Mouse (Mus musculus) heart, postnatal 0 days (tissue): Measurements from ENCODE around the gene H2-Ke6. TPM values are rescaled to one million over a fixed set of nuclear protein-coding genes. Genes with fewer than 3 reads are reported as not detected.

Experiments
- ATAC-seq: fragments of 200-750 bp; cut with Nextera tagmentation; 2 replicates; pipeline ENCODE4 v1.8.0; 2017; ENCODE audit warnings: low read depth, moderate number of reproducible peaks, moderate library complexity; ENCODE audit not compliant: insufficient read depth
- DNase-seq: peaks from one replicate; pipeline ENCODE4 v3.0.0-alpha.2; 2016; ENCODE audit warnings: low spot score
- H3K27ac ChIP-seq: fragments of 300-500 bp; sonication (generic); 2 replicates; pipeline ENCODE4 v1.5.1; 2014; ENCODE audit warnings: low read depth, mild to moderate bottlenecking
- H3K27me3 ChIP-seq: fragments of 300-500 bp; sonication (generic); 2 replicates; pipeline ENCODE4 v1.6.1; 2014; ENCODE audit warnings: low read length, mixed read lengths; ENCODE audit not compliant: control insufficient read depth, insufficient read depth
- H3K36me3 ChIP-seq: fragments of 300-500 bp; sonication (generic); replicated peaks from 2 replicates; pipeline ENCODE4 v1.6.1; 2014; ENCODE audit warnings: low read length, mixed read lengths; ENCODE audit not compliant: control insufficient read depth, insufficient read depth
- H3K4me1 ChIP-seq: fragments of 300-500 bp; sonication (generic); 2 replicates; pipeline ENCODE4 v1.6.1; 2014; ENCODE audit warnings: antibody characterized with exemption; ENCODE audit not compliant: control insufficient read depth, insufficient read depth
- H3K4me2 ChIP-seq: fragments of 300-500 bp; sonication (generic); 2 replicates; pipeline ENCODE4 v1.6.1; 2014; ENCODE audit warnings: low read depth, mild to moderate bottlenecking, low read length, moderate library complexity
- H3K4me3 ChIP-seq: fragments of 300-500 bp; sonication (generic); 2 replicates; pipeline ENCODE4 v1.5.1; 2014; ENCODE audit warnings: low read depth, low read length
- H3K9ac ChIP-seq: fragments of 300-500 bp; sonication (generic); replicated peaks from 2 replicates; pipeline ENCODE4 v1.6.1; 2014; ENCODE audit warnings: low read depth, low read length, mixed read lengths
- H3K9me3 ChIP-seq: fragments of 300-500 bp; sonication (generic); replicated peaks from 2 replicates; pipeline ENCODE4 v1.6.1; 2016; ENCODE audit warnings: low read length; ENCODE audit not compliant: control insufficient read depth
- CTCF ChIP-seq: IDR thresholded peaks from 2 replicates; pipeline ENCODE4 v1.5.1; 2016; ENCODE audit warnings: antibody characterized with exemption, control low read depth, low read depth
- EP300 ChIP-seq: IDR thresholded peaks from 2 replicates; pipeline ENCODE4 v1.6.1; 2016; ENCODE audit warnings: antibody characterized with exemption, low read depth
- WGBS: fragments of 180-500 bp; shearing (Covaris S2); extraction: QIAGEN DNeasy Blood & Tissue Kit; methylation state at CpG from one replicate; pipeline ENCODE4 v1.1.7; 2014; 5-methylcytosine and 5-hydroxymethylcytosine counted together
- polyA plus RNA-seq: library from polyadenylated mRNA; unstranded; fragments of >200 nt; fragmentation: Nextera tagmentation; extraction: Ambion mirVana; gene quantifications from 2 replicates; pipeline ENCODE4 v1.2.1, GENCODE M21; 2015
- total RNA-seq: library from RNA; depleted of rRNA; stranded (reverse); fragments of >200 nt; gene quantifications from 2 replicates; pipeline ENCODE4 v1.2.3, GENCODE M21; 2014; ENCODE audit warnings: low replicate concordance

Gene H2-Ke6
- total and polyA plus RNA-seq, 2 experiments from 2014 or later, result 58.5 to 80.6 TPM

DNA sequence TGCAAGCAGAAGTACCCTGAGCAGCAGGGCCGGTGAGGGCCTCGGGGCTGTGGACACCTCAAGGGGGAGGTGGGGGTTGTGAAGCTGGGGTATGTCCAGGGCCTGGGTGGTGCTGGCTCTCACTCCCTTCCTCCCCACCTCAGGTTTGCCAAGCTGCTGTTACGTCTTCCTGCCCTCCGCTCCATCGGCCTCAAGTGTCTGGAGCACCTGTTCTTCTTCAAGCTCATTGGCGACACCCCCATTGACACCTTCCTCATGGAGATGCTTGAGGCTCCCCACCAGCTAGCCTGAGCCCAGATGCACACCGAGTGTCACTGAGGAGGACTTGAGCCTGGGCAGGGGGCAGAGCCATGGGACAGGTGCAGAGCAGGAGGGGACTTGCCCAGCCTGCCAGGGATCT, 9.4 kb upstream of the H2-Ke6 start:
- TF ChIP-seq CTCF (no peak), EP300 (no peak)
- Histone ChIP-seq H3K4me2 (no peak overlapping the region), H3K27ac (no peak overlapping the region), H3K4me3 (no peak overlapping the region), H3K4me1 (peaks cover 28% of the 10 kb centered on the region), H3K27me3 (peaks cover 20% of the 10 kb centered on the region; the same call in 1 of the 2 replicates), H3K9me3 (no peaks in the 10 kb centered on the region), H3K36me3 (peaks cover 39% of the 10 kb centered on the region), H3K9ac (no peak overlapping the region)
- DNase-seq (no peak), ATAC-seq (no peak)
- WGBS, result 87% methylated on average over 7 of the region's 7 CpGs

DNA sequence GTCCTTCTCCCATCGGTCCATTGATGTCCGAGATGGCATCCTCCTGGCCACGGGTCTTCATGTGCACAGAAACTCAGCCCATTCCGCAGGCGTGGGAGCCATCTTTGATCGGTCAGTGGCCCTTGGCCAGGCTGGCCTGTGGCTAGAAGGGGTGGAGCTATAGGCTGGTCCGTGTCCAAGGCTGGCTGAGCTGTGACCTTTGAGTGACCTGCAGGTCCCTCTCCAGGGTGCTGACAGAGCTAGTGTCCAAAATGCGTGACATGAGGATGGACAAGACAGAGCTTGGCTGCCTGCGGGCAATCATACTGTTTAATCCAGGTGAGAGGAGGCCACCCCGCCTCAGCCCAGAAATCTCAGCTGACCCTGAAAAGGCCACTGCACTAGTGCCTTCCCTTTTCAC, 8.8 kb upstream of the H2-Ke6 start:
- ATAC-seq (no peak), DNase-seq (no peak)
- 69% methylated on average over 10 of the region's 10 CpGs for WGBS
- Histone ChIP-seq H3K4me1 (peaks cover 28% of the 10 kb centered on the region), H3K36me3 (peaks cover 39% of the 10 kb centered on the region), H3K9me3 (no peaks in the 10 kb centered on the region), H3K27me3 (peaks cover 14% of the 10 kb centered on the region; the same call in 1 of the 2 replicates), H3K4me2 (no peak overlapping the region), H3K4me3 (no peak overlapping the region), H3K9ac (no peak overlapping the region), H3K27ac (no peak overlapping the region)
- no peak for TF ChIP-seq EP300
- no peak for TF ChIP-seq CTCF

DNA sequence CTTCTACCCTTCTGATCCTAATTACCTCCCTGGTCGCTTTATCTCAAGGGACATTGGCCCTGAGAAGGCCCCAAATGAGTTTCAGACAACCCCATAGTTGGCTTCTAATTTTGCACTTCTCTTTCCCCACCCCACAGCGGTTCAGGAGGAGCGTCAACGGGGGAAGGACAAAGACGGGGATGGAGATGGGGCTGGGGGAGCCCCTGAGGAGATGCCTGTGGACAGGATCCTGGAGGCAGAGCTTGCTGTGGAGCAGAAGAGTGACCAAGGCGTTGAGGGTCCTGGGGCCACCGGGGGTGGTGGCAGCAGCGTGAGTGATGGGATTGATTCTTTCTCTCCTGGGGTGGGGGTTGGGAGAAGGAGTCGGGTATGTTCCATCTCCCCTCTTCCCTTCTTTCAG, 7.7 kb upstream of the H2-Ke6 start:
- no peak overlapping the region for H3K27ac ChIP-seq
- no peak overlapping the region for H3K4me3 ChIP-seq
- no peak overlapping the region for H3K4me2 ChIP-seq
- H3K27me3 ChIP-seq, result 0 out of 2 replicates have a peak, but pooled peaks cover 3% of the 10 kb centered on the region
- peaks cover 39% of the 10 kb centered on the region for H3K36me3 ChIP-seq
- H3K9ac ChIP-seq, result no peak overlapping the region
- H3K4me1 ChIP-seq, result peaks cover 33% of the 10 kb centered on the region
- no peak for TF ChIP-seq CTCF
- no peak for TF ChIP-seq EP300
- no peaks in the 10 kb centered on the region for H3K9me3 ChIP-seq
- DNase-seq (no peak), ATAC-seq (no peak)
- WGBS, result 93% methylated on average over 9 of the region's 9 CpGs

DNA sequence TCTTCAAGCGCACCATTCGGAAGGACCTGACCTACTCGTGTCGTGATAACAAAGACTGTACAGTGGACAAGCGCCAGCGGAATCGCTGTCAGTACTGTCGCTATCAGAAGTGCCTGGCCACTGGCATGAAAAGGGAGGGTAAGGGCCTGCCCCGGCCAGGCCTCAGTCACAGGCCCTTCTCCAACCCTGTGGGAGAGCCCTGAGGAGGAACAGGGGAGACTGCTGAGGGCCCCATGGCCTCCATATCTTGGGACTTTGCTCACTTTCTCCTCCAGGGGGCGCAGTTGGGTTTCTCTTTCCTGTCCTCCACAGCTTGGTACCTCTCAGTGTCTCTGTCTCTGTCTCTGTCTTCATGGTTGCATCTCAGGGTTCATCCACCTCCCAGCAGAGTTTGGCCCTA, 6.2 kb upstream of the H2-Ke6 start:
- H3K27me3 ChIP-seq, result 0 out of 2 replicates have a peak, but pooled peaks cover 3% of the 10 kb centered on the region
- ATAC-seq (peak; percentile 24), DNase-seq (peak; percentile 58)
- no peak overlapping the region for H3K4me3 ChIP-seq
- peaks cover 29% of the 10 kb centered on the region for H3K4me1 ChIP-seq
- WGBS, result 40% methylated on average over 10 of the region's 10 CpGs
- TF ChIP-seq CTCF, result peak; percentile 57
- no peak for TF ChIP-seq EP300
- H3K36me3 ChIP-seq, result peaks cover 51% of the 10 kb centered on the region
- H3K27ac ChIP-seq, result peak overlapping the region; percentile 43
- H3K4me2 ChIP-seq, result no peak overlapping the region
- no peaks in the 10 kb centered on the region for H3K9me3 ChIP-seq
- H3K9ac ChIP-seq, result no peak overlapping the region

DNA sequence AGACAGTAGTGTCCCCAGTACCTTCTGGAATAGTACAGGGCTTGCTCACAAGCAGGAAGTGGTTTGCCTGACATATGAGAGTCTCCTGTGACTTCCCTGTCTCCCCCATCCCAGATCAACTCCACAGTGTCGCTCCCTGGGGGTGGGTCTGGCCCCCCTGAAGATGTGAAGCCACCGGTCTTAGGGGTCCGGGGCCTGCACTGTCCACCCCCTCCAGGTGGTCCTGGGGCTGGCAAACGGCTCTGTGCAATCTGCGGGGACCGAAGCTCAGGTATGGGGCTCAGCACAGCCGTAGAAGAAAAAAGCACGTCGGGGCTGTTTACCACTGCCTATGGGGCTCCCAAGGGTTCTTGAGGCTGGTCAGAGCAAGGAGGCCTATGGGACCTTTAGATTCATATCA, 5.6 kb upstream of the H2-Ke6 start:
- Histone ChIP-seq H3K9me3 (no peaks in the 10 kb centered on the region), H3K27me3 (0 out of 2 replicates have a peak, but pooled peaks cover 3% of the 10 kb centered on the region), H3K36me3 (peaks cover 57% of the 10 kb centered on the region), H3K4me2 (no peak overlapping the region), H3K4me3 (no peak overlapping the region), H3K9ac (no peak overlapping the region), H3K4me1 (peaks cover 23% of the 10 kb centered on the region), H3K27ac (peak overlapping the region; percentile 43)
- ATAC-seq, result no peak
- DNase-seq, result no peak
- WGBS, result 91% methylated on average over 9 of the region's 9 CpGs
- TF ChIP-seq CTCF, result no peak
- TF ChIP-seq EP300, result no peak

DNA sequence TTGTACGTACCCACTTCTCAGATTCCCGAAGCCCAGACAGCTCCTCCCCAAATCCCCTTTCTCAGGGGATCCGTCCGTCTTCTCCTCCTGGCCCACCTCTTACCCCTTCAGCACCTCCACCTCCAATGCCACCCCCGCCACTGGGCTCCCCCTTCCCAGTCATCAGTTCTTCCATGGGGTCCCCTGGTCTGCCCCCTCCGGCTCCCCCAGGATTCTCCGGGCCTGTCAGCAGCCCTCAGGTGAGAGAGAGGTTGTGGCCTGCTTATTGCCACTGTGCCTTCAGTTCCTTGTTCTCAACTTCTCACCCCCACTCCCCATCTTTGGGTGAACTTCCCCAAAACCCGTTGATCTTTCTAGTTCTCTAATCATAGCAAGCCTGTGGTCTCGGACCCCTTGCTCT, 4.9 kb upstream of the H2-Ke6 start:
- peaks cover 21% of the 10 kb centered on the region for H3K4me1 ChIP-seq
- H3K27ac ChIP-seq, result peak overlapping the region; percentile 96; the same call in 1 of the 2 replicates
- H3K4me2 ChIP-seq, result peak overlapping the region; percentile 85
- DNase-seq, result no peak
- no peak for ATAC-seq
- peak overlapping the region; percentile 73 for H3K9ac ChIP-seq
- H3K36me3 ChIP-seq, result peaks cover 51% of the 10 kb centered on the region
- no peaks in the 10 kb centered on the region for H3K9me3 ChIP-seq
- no peaks in the 10 kb centered on the region for H3K27me3 ChIP-seq
- no peak for TF ChIP-seq CTCF
- TF ChIP-seq EP300, result no peak
- peak overlapping the region; percentile 63 for H3K4me3 ChIP-seq
- WGBS, result 45% methylated on average over 9 of the region's 9 CpGs
